Mouse (Mus musculus): Measurements from ENCODE around the gene Cntnap1. TPM values are rescaled to one million over a fixed set of nuclear protein-coding genes. Genes with fewer than 3 reads are reported as not detected.
"Not testable (repeated sequence)": the region's sequence is repeated elsewhere in the genome, so short reads cannot be mapped to it uniquely, and the experiment has no call there.

Cntnap1 gene
- polyA plus RNA-seq (2015; fragmentation: Nextera tagmentation; extraction: Ambion mirVana) = 0.24 and 0.56 TPM in 2 replicates

DNA sequence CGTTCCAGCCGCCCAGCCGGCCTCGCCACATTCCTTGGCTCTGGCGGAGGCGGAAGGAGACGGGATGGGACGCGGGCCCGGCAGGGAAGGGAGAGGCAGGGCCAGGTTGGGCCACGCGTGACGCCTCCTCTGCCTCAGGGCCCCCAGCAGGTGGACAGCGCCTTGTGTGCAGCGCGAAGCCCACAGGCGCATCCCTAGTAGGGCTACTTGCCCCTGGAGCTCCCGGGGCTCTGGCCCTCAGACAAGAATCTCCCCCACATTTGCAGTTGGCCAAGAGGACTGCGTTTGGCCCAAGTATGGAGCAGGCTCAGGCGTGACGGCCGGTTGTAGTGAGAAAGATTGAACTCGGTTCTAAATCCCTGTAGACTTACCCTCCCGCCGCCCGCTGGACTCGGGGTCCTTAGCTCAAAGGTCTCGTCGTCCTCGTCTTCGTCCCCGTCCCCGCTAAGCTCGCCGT is at the start of gene Cntnap1:
Cntnap1 (plus strand) TSS at position 170 of the 457 bp plus-strand sequence.
- H3K4me2 ChIP-seq (replicated peaks; ENCODE audit: low read depth, low read length) = peak within 1 kb of the TSS; percentile 75
- H3K4me3 ChIP-seq (ENCODE audit: low read depth, low read length) = peak within 1 kb of the TSS; percentile 68
- TF ChIP-seq EP300 (IDR thresholded peaks at IDR 0.05) (no peak), CTCF (IDR thresholded peaks at IDR 0.05) (no peak; the same call in 1 of the 2 replicates)
- no peaks in the 10 kb centered on the region for H3K9me3 ChIP-seq (ENCODE audit: low read length)
- H3K27ac ChIP-seq (ENCODE audit: low read length) = peak within 1 kb of the TSS; percentile 95
- H3K36me3 ChIP-seq (ENCODE audit: insufficient read depth, low read length) = peaks cover 7% of the 10 kb centered on the region
- peak within 1 kb of the TSS; percentile 74 for H3K9ac ChIP-seq (replicated peaks; ENCODE audit: low read depth)
- DNase-seq (ENCODE audit: low spot score) (peak; percentile 90), ATAC-seq (peak; percentile 16)
- under 1% methylated on average over 32 of the region's 35 CpGs for WGBS
- peaks cover 5% of the 10 kb centered on the region for H3K27me3 ChIP-seq (replicated peaks; ENCODE audit: insufficient read depth, low read length)
- H3K4me1 ChIP-seq (ENCODE audit: insufficient read depth, low read depth, low read length) = peaks cover 34% of the 10 kb centered on the region

DNA sequence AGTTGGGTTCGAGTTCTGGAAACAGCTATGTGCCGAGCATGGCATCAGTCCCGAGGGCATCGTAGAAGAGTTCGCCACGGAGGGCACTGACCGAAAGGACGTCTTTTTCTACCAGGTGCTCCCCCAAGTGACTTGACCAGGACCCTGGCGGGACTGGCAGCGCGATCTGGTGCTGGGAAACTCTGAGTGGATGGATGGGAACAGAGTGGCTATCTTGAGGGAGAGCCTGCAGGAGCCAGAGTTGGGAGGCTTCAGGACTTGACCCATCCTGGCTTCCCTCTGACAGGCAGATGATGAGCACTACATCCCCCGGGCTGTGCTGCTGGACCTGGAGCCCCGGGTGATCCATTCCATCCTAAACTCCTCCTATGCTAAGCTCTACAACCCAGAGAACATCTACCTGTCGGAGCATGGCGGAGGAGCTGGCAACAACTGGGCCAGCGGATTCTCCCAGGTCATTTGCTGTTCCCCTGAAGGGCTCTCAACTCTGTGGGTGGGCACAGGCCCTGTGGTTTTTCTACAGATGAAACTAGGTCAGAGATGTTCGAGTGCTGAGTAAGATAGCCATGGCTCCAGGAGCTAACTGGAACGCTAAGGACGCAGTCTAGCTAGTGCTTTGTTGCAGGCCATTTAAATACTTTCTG is 49.7 kb upstream of the Cntnap1 start:
- H3K27me3 ChIP-seq (replicated peaks; ENCODE audit: insufficient read depth, low read length) = no peaks in the 10 kb centered on the region
- H3K27ac ChIP-seq (ENCODE audit: low read length) = peak overlapping the region; percentile 75
- TF ChIP-seq CTCF (IDR thresholded peaks at IDR 0.05) = no peak
- TF ChIP-seq EP300 (IDR thresholded peaks at IDR 0.05) = no peak
- ATAC-seq = no peak
- no peaks in the 10 kb centered on the region for H3K36me3 ChIP-seq (ENCODE audit: insufficient read depth, low read length)
- peak overlapping the region; percentile 80 for H3K4me3 ChIP-seq (ENCODE audit: low read depth, low read length)
- H3K9ac ChIP-seq (replicated peaks; ENCODE audit: low read depth) = peak overlapping the region; percentile 37
- DNase-seq (ENCODE audit: low spot score) = no peak
- H3K4me2 ChIP-seq (replicated peaks; ENCODE audit: low read depth, low read length) = peak overlapping the region; percentile 87
- WGBS = 13% methylated on average over 19 of the region's 19 CpGs
- peaks cover 16% of the 10 kb centered on the region; the same call in 1 of the 2 replicates for H3K4me1 ChIP-seq (ENCODE audit: insufficient read depth, low read depth, low read length)
- no peaks in the 10 kb centered on the region for H3K9me3 ChIP-seq (ENCODE audit: low read length)

DNA sequence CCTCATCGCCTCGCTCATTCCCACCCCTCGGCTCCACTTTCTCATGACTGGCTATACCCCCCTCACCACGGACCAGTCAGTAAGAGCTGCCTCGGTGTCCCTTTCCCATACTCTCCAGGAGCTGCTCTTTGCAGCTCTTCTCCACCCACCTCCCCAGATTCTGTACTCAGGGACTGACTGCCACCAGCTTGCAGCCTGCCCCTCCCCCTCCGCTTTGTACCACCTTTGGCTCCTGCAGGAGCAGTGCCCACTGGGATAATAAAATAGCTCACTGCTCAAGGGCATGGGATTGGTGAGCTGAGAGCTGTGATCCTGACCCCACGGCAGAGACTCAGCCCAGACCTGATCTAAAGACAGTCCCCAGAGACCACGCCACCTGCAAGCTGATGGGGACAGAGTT is 45.8 kb upstream of the Cntnap1 start:
- H3K4me2 ChIP-seq (replicated peaks; ENCODE audit: low read depth, low read length); H3K4me3 ChIP-seq (ENCODE audit: low read depth, low read length); H3K9ac ChIP-seq (replicated peaks; ENCODE audit: low read depth); H3K27ac ChIP-seq (ENCODE audit: low read length); H3K9me3 ChIP-seq (ENCODE audit: low read length); ATAC-seq; DNase-seq (ENCODE audit: low spot score); H3K4me1 ChIP-seq (ENCODE audit: insufficient read depth, low read depth, low read length); H3K27me3 ChIP-seq (replicated peaks; ENCODE audit: insufficient read depth, low read length); H3K36me3 ChIP-seq (ENCODE audit: insufficient read depth, low read length): not testable (repeated sequence)
- WGBS = 89% methylated on average over 8 of the region's 8 CpGs

DNA sequence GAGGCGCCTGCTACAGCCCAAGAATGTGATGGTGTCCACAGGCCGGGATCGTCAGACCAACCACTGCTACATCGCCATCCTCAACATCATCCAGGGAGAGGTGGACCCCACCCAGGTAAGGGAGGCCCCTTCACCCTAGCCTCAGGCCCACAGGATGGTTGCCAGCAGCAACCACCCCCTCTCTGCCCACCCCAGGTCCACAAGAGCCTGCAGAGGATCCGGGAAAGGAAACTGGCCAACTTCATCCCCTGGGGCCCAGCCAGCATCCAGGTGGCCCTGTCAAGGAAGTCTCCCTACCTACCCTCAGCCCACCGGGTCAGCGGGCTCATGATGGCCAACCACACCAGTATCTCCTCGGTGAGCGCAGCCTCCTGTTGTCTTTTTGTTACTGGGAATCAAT is 45.3 kb upstream of the Cntnap1 start:
- WGBS = 97% methylated on average over 5 of the region's 9 CpGs
- H3K9me3 ChIP-seq (ENCODE audit: low read length); DNase-seq (ENCODE audit: low spot score); H3K27ac ChIP-seq (ENCODE audit: low read length); H3K4me3 ChIP-seq (ENCODE audit: low read depth, low read length); H3K4me2 ChIP-seq (replicated peaks; ENCODE audit: low read depth, low read length); H3K4me1 ChIP-seq (ENCODE audit: insufficient read depth, low read depth, low read length); H3K36me3 ChIP-seq (ENCODE audit: insufficient read depth, low read length); ATAC-seq; H3K9ac ChIP-seq (replicated peaks; ENCODE audit: low read depth); H3K27me3 ChIP-seq (replicated peaks; ENCODE audit: insufficient read depth, low read length): not testable (repeated sequence)

DNA sequence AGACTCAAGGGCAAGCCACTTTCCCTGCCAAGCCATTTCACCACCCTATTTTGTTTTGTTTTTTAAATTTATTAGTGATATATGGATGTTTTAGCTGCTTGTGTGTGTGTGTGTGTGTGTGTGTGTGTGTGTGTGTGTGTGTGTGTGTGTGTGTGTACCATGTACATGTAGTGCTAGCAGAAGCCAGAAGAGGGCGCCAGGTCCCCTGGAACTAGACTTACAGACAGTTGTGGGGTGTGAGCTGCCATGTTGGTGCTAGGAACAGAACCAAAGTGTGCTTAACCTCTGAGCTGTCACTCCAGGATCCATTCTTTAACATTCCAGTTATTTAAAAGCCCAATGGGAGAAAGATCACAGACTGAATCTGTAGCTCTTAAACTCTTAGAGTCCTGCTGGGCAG is 43.2 kb upstream of the Cntnap1 start:
- Histone ChIP-seq H3K36me3 (ENCODE audit: insufficient read depth, low read length) (no peaks in the 10 kb centered on the region; the same call in 1 of the 2 replicates), H3K4me1 (ENCODE audit: insufficient read depth, low read depth, low read length) (no peaks in the 10 kb centered on the region), H3K9ac (replicated peaks; ENCODE audit: low read depth) (no peak overlapping the region), H3K4me3 (ENCODE audit: low read depth, low read length) (no peak overlapping the region), H3K27me3 (replicated peaks; ENCODE audit: insufficient read depth, low read length) (no peaks in the 10 kb centered on the region), H3K9me3 (ENCODE audit: low read length) (no peaks in the 10 kb centered on the region), H3K27ac (ENCODE audit: low read length) (no peak overlapping the region), H3K4me2 (replicated peaks; ENCODE audit: low read depth, low read length) (no peak overlapping the region)
- 67% methylated on average over 1 of the region's 1 CpGs for WGBS
- peak; percentile 33; the same call in 1 of the 2 replicates for TF ChIP-seq CTCF (IDR thresholded peaks at IDR 0.05)
- TF ChIP-seq EP300 (IDR thresholded peaks at IDR 0.05) = no peak
- ATAC-seq (no peak), DNase-seq (ENCODE audit: low spot score) (no peak)

DNA sequence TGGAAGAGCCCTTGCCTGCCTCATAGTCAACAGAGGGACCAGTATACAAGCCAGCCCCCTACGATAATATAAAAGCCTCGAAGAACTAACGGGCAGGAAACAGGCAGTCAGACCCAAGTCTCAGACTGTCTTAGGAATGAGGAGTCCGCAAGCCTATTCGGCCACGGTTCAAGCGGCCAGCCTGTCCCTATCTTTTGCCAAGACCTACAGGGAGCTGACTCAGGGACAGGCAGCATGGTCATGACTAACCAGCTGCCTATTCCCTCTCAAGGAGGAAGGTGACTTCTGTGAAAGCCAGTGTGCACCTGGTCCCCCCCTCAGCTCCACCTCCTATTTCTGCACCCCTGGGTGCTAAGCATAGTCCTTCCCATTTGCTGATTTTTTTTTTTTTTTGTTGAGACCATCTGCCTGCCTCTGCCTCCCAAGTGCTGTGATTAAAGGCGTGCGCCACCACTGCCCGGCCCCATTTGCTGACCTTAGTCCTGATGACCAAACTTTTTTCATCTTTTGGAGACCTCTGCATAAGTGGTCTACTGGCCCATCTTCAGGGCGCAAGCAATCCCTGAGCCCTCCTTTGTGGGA is 41.2 kb upstream of the Cntnap1 start:
- Histone ChIP-seq H3K4me1 (ENCODE audit: insufficient read depth, low read depth, low read length) (no peaks in the 10 kb centered on the region), H3K9ac (replicated peaks; ENCODE audit: low read depth) (no peak overlapping the region), H3K27ac (ENCODE audit: low read length) (no peak overlapping the region), H3K9me3 (ENCODE audit: low read length) (no peaks in the 10 kb centered on the region), H3K4me3 (ENCODE audit: low read depth, low read length) (no peak overlapping the region), H3K36me3 (ENCODE audit: insufficient read depth, low read length) (no peaks in the 10 kb centered on the region; the same call in 1 of the 2 replicates), H3K27me3 (replicated peaks; ENCODE audit: insufficient read depth, low read length) (no peaks in the 10 kb centered on the region), H3K4me2 (replicated peaks; ENCODE audit: low read depth, low read length) (no peak overlapping the region)
- no peak for DNase-seq (ENCODE audit: low spot score)
- ATAC-seq = no peak
- 73% methylated on average over 11 of the region's 11 CpGs for WGBS
- TF ChIP-seq EP300 (IDR thresholded peaks at IDR 0.05) = no peak
- TF ChIP-seq CTCF (IDR thresholded peaks at IDR 0.05) = no peak

All from lung, postnatal 0 days (tissue).